Mouse (Mus musculus): ENCODE measurements around the gene Dpy19l3.

- TF ChIP-seq CTCF (IDR thresholded peaks at IDR 0.05; ENCODE audit: insufficient read depth, low read length): no peak
- TF ChIP-seq POLR2A (IDR thresholded peaks at IDR 0.05; ENCODE audit: borderline replicate concordance, extremely low read depth, low read depth, low read length): no peak
Observed at GRCm38 (mm10) chr7:35754886-35755168, 573 bp upstream of the Dpy19l3 start.
